Mouse (Mus musculus) heart, adult 2 months (tissue): Measurements from ENCODE around the gene Slit3.

Experiments
- CTCF ChIP-seq: fragments of 200-600 bp; IDR thresholded peaks from 2 replicates; pipeline ENCODE4 v1.8.1; 2022; ENCODE audit warnings: antibody characterized with exemption, mild to moderate bottlenecking, moderate library complexity
- EP300 ChIP-seq: fragments of 200-500 bp; IDR thresholded peaks from 2 replicates; pipeline ENCODE4 v1.6.1; 2011; ENCODE audit warnings: low read depth, low read length, control low read depth; ENCODE audit not compliant: insufficient read depth
- POLR2A ChIP-seq: fragments of 200-500 bp; IDR thresholded peaks from 2 replicates; pipeline ENCODE4 v1.6.1; 2011; ENCODE audit warnings: mild to moderate bottlenecking, low read depth, low read length, control low read depth; ENCODE audit not compliant: insufficient read depth

DNA sequence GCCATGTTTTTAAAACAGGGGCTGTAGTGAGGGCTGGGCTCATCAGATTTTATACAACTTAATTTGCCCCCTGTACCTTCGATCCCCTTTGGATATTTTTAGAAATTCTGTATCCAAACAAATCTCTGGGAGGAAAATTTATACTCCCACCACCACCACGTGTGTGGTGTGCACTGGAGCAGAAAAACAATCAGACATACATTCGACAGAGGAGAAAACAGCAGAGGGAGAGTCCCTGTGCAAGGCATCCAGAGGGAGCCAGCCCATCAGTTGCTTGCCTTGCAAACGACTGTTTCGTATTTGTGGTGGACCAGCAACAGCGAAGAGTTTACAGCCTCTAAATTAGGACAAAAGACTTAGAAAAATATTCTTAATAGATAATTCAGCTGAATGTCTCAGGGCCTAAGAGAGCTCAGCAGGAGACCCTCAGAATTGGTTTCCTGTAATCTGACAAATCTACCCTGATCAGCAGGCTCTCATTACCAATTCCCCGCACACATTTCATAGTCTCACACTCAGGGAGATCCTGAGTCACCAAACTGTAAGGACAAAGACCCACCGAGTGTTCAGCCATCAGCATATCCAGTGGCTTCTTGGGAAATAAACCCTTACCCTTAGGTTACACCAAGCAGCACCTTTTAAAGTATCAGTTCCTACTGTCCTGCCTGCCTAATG, 40.4 kb upstream of the Slit3 start:
- TF ChIP-seq CTCF (no peak), EP300 (no peak), POLR2A (no peak)
